Mouse (Mus musculus) forebrain, embryonic 11.5 days (tissue): ENCODE measurements around the gene Epas1. TPM values are rescaled to one million over a fixed set of nuclear protein-coding genes. Genes with fewer than 3 reads are reported as not detected.

Source experiments
- ATAC-seq: fragments of 200-750 bp; cut with Nextera tagmentation; replicated peaks from 2 replicates; pipeline ENCODE4 v1.8.0; 2017; ENCODE audit warnings: moderate TSS enrichment; ENCODE audit not compliant: low FRiP score
- DNase-seq: peaks from one replicate; pipeline ENCODE4 v3.0.0-alpha.2; 2017; ENCODE audit warnings: low spot score
- H3K27ac ChIP-seq: fragments of 300-500 bp; sonication (generic); 2 replicates; pipeline ENCODE4 v1.5.1; 2014; ENCODE audit warnings: low read depth, low read length
- H3K27me3 ChIP-seq: fragments of 300-500 bp; sonication (generic); 2 replicates; pipeline ENCODE4 v1.6.1; 2014; ENCODE audit warnings: mild to moderate bottlenecking, low read length, mixed read lengths; ENCODE audit not compliant: control insufficient read depth, insufficient read depth
- H3K36me3 ChIP-seq: fragments of 300-500 bp; sonication (generic); 2 replicates; pipeline ENCODE4 v1.6.1; 2014; ENCODE audit warnings: mild to moderate bottlenecking, low read length, moderate library complexity, mixed read lengths; ENCODE audit not compliant: control insufficient read depth, insufficient read depth
- H3K4me1 ChIP-seq: fragments of 300-500 bp; sonication (generic); replicated peaks from 2 replicates; pipeline ENCODE4 v1.6.1; 2014; ENCODE audit warnings: low read length, mixed read lengths; ENCODE audit not compliant: control insufficient read depth, insufficient read depth
- H3K4me2 ChIP-seq: fragments of 300-500 bp; sonication (generic); 2 replicates; pipeline ENCODE4 v1.6.1; 2014; ENCODE audit warnings: low read depth, mild to moderate bottlenecking, low read length, moderate library complexity, mixed read lengths; ENCODE audit not compliant: severe bottlenecking
- H3K4me3 ChIP-seq: fragments of 300-500 bp; sonication (generic); 2 replicates; pipeline ENCODE4 v1.5.1; 2014; ENCODE audit warnings: low read depth, low read length
- H3K9ac ChIP-seq: fragments of 300-500 bp; sonication (generic); 2 replicates; pipeline ENCODE4 v1.6.1; 2014; ENCODE audit warnings: low read length
- H3K9me3 ChIP-seq: fragments of 300-500 bp; sonication (generic); 2 replicates; pipeline ENCODE4 v1.6.1; 2016; ENCODE audit warnings: low read length, mixed read lengths; ENCODE audit not compliant: control insufficient read depth
- WGBS: fragments of 180-500 bp; shearing (Covaris S2); extraction: QIAGEN DNeasy Blood & Tissue Kit; methylation state at CpG from one replicate; pipeline ENCODE4 v1.1.7; 2014; 5-methylcytosine and 5-hydroxymethylcytosine counted together
- polyA plus RNA-seq: library from polyadenylated mRNA; unstranded; fragments of >200 nt; fragmentation: Nextera tagmentation; extraction: Ambion mirVana; gene quantifications from 2 replicates; pipeline ENCODE4 v1.2.1, GENCODE M21; 2014

The Epas1 gene
- polyA plus RNA-seq, 1 experiment from 2014 or later, result 6.9 TPM

DNA sequence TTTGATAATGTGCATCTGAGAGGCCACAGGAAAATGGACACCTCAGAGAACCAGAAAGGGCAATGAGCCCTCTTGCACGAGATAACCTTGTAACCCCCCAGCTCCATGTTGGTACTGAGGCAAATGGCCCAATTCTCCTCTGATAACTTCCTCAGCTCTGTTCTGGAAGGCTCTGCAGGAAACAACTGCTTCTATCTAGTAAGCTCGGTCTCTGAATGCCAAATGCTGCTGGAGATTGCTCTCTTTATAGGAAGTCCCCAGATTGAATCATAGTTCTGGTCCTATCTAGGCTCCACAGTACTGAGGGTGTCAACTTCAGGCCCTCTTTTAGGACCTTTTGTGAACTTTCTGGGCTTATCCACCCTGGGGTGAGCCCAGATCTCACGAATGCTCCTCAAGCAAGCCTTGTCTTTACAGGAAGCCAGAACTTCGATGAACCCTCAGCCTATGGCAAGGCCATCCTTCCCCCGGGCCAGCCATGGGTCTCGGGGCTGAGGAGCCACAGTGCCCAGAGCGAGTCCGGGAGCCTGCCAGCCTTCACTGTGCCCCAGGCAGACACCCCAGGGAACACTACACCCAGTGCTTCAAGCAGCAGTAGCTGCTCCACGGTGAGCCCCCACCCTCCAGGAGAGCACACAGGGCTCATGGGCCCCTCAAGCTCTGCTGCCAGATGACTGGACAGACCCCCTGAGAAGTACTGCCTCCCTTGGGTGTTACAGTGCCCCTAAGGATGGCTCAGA is 71.8 kb downstream of the Epas1 start:
- no peak overlapping the region for H3K27ac ChIP-seq
- H3K9ac ChIP-seq, result no peak overlapping the region
- H3K27me3 ChIP-seq, result no peaks in the 10 kb centered on the region
- no peaks in the 10 kb centered on the region for H3K36me3 ChIP-seq
- DNase-seq (peak; percentile 27), ATAC-seq (no peak)
- H3K4me2 ChIP-seq, result no peak overlapping the region
- WGBS, result 90% methylated on average over 9 of the region's 9 CpGs
- no peak overlapping the region for H3K4me3 ChIP-seq
- no peaks in the 10 kb centered on the region for H3K4me1 ChIP-seq
- H3K9me3 ChIP-seq, result no peaks in the 10 kb centered on the region

DNA sequence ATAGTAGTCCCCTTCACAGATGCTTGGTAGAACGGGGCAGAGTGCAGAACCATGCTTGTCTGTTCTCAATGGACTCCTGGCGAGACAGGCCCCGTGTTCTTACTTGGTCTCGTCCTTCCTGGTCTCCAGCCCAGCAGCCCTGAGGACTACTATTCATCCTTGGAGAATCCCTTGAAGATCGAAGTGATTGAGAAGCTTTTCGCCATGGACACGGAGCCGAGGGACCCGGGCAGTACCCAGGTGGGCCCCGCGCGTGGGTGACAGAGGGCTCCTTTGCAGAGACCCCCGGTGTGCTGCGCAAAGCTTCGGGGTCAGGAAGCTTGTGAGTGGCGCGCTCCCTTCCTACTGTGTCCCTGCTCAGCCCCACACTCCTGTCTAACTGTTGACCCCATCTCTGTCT is 72.9 kb downstream of the Epas1 start:
- no peak for ATAC-seq
- no peak overlapping the region for H3K4me3 ChIP-seq
- no peak overlapping the region for H3K27ac ChIP-seq
- WGBS, result 94% methylated on average over 17 of the region's 17 CpGs
- H3K4me1 ChIP-seq, result no peaks in the 10 kb centered on the region
- H3K36me3 ChIP-seq, result no peaks in the 10 kb centered on the region
- H3K27me3 ChIP-seq, result no peaks in the 10 kb centered on the region
- DNase-seq, result peak; percentile 44
- H3K9ac ChIP-seq, result no peak overlapping the region
- H3K4me2 ChIP-seq, result no peak overlapping the region
- no peaks in the 10 kb centered on the region for H3K9me3 ChIP-seq

DNA sequence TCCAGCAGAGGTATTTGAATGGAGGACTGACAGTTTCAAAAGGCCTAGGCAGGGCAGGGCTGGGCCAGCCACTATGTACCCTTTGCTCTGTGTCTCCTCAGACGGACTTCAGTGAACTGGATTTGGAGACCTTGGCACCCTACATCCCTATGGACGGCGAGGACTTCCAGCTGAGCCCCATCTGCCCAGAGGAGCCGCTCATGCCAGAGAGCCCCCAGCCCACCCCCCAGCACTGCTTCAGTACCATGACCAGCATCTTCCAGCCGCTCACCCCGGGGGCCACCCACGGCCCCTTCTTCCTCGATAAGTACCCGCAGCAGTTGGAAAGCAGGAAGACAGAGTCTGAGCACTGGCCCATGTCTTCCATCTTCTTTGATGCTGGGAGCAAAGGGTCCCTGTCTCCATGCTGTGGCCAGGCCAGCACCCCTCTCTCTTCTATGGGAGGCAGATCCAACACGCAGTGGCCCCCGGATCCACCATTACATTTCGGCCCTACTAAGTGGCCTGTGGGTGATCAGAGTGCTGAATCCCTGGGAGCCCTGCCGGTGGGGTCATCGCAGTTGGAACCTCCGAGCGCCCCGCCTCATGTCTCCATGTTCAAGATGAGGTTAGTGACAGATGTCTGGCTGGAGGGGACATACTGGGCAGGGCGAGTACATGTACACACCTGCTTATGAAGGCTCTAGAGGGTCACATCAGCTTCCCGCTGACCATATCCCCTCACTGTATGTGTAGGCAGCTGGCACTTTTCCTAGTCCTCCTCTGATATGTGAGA is 74.1 kb downstream of the Epas1 start:
- 92% methylated on average over 19 of the region's 19 CpGs for WGBS
- H3K27ac ChIP-seq, result no peak overlapping the region

DNA sequence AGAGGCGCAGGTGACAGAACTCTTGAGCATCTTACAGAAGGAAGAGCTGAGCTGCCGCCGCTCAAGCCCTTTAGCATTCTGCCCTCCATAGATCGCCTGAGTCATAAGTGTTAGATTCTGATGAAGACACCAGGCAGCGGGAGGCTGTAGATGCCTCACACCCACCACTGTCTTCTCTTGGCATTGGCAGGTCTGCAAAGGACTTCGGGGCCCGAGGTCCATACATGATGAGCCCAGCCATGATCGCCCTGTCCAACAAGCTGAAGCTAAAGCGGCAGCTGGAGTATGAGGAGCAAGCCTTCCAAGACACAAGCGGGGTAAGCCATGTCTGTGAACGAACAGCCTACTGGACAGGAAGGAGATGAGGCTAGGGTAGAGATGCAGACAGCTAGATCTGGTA is 75.0 kb downstream of the Epas1 start:
- no peaks in the 10 kb centered on the region for H3K4me1 ChIP-seq
- no peak overlapping the region for H3K4me2 ChIP-seq
- WGBS, result 93% methylated on average over 11 of the region's 11 CpGs
- no peak for ATAC-seq
- H3K36me3 ChIP-seq, result no peaks in the 10 kb centered on the region
- no peak overlapping the region for H3K27ac ChIP-seq
- no peak overlapping the region for H3K4me3 ChIP-seq
- DNase-seq, result no peak
- no peaks in the 10 kb centered on the region for H3K27me3 ChIP-seq
- H3K9me3 ChIP-seq, result no peaks in the 10 kb centered on the region
- no peak overlapping the region for H3K9ac ChIP-seq

More for the DNA sequence above, 74.1 kb downstream of the Epas1 start:
- Histone ChIP-seq H3K9me3 (no peaks in the 10 kb centered on the region), H3K4me3 (no peak overlapping the region), H3K4me1 (no peaks in the 10 kb centered on the region), H3K9ac (no peak overlapping the region), H3K27me3 (no peaks in the 10 kb centered on the region), H3K36me3 (no peaks in the 10 kb centered on the region), H3K4me2 (no peak overlapping the region)
- DNase-seq (no peak), ATAC-seq (no peak)

DNA sequence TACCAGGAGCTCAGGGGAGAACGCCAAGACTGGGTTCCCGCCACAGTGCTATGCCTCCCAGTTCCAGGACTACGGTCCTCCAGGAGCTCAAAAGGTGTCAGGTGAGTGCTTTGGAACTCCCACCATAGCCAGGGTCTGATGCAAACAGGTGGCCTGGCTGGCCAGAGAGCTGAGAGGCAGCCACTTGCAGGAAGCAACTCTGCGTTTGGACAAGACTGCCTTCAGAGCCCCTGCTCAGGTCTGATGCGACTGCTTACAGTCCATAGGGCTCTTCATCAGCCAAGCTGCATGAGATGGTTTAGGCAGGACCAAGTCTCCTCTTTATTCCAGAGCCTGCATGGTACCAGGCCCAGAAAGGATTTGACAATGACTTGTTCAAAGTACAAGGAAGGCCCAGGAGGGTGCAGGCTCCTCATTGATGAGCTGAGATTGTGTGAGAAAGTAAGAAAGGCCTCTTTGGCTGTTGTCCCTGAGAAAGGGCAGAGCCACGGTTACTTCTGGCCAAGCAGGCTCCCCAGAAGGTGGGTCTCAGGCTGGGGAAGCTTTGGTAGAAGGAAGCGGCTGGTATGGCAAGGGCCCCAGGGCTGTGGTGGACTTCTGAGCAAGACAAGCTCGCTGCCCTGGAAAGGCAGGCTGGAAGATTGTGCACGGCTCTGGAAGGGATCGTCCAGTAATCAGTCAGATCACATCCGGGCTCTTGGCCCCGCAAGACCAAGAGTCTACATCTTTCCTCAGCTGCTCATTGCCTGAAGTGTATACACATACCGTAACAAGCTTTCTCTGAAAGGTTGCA is 76.1 kb downstream of the Epas1 start:
- Histone ChIP-seq H3K27ac (no peak overlapping the region), H3K9me3 (no peaks in the 10 kb centered on the region), H3K27me3 (no peaks in the 10 kb centered on the region), H3K4me1 (no peaks in the 10 kb centered on the region), H3K36me3 (no peaks in the 10 kb centered on the region), H3K9ac (no peak overlapping the region), H3K4me2 (no peak overlapping the region), H3K4me3 (no peak overlapping the region)
- no peak for DNase-seq
- ATAC-seq, result no peak
- WGBS, result 89% methylated on average over 13 of the region's 13 CpGs

DNA sequence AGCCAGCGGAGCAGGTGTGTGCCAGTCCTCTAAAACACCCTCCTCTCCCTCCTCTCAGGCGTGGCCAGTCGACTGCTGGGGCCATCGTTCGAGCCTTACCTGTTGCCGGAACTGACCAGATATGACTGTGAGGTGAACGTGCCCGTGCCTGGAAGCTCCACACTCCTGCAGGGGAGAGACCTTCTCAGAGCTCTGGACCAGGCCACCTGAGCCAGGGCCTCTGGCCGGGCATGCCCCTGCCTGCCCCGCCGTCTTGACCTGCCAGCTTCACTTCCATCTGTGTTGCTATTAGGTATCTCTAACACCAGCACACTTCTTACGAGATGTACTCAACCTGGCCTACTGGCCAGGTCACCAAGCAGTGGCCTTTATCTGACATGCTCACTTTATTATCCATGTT is 77.4 kb downstream of the Epas1 start:
- Histone ChIP-seq H3K27me3 (no peaks in the 10 kb centered on the region), H3K9ac (no peak overlapping the region), H3K4me3 (no peak overlapping the region), H3K4me1 (no peaks in the 10 kb centered on the region), H3K9me3 (no peaks in the 10 kb centered on the region), H3K36me3 (no peaks in the 10 kb centered on the region), H3K27ac (no peak overlapping the region), H3K4me2 (no peak overlapping the region)
- WGBS, result 89% methylated on average over 12 of the region's 12 CpGs
- ATAC-seq, result no peak
- no peak for DNase-seq

DNA sequence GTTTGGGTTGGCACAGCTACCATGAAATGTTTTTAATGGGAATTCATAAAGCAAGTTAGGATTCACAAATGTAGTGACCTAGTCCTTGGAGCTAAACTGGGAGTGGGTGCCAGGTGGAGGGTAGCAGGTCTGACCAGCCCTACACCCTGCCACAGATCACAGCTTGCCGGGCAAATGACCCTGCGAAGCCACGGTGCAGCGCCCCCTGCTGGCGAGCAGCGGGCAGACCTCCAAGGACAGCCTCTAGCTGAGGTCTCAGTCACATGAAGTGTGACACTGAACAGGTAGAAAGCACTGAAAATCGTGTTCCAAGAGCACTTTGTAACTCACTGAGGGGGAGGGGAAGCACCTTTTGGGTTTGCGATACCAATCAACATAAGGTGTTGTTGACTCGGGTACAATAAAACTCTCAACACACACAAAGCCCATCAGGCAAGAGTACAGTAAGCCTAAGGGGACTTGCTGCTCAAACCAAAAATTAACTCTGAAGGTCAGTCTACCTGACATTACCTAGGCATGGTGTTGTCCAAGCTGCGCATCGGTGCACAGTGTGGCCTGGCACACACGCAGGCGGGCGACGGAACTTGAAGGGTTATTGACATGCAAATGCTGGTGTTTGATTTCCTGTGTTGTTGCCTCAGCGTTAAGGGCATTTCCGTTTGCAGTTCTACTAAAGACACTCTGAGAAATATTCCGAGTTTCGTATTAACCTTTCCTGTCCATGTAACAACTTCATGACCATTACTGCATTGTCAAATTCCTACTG is 79.2 kb downstream of the Epas1 start:
- Histone ChIP-seq H3K9me3 (no peaks in the 10 kb centered on the region), H3K9ac (no peak overlapping the region), H3K36me3 (no peaks in the 10 kb centered on the region), H3K27me3 (no peaks in the 10 kb centered on the region), H3K4me2 (no peak overlapping the region), H3K27ac (no peak overlapping the region), H3K4me1 (no peaks in the 10 kb centered on the region), H3K4me3 (no peak overlapping the region)
- DNase-seq (peak; percentile 67), ATAC-seq (no peak)
- 71% methylated on average over 19 of the region's 19 CpGs for WGBS

DNA sequence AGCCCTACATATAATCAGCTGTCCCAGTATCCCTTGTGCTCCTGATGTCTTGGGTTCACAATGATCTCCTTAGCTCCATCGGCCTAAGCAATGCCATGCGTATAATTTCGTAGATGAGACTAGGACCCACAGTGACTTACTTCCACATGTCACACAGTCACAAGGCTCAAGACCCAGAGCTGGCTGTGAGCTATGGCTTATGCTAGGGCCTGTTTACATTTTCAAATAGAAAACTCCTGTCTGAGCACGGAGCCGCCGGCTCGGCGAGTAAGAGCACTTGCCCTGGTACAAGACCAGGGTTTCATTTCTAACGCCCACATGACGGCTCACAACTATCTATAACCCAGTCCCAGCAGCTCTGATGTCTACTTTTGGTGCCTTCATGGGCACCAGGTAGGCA is 80.4 kb downstream of the Epas1 start:
- DNase-seq (no peak), ATAC-seq (no peak)
- no peak overlapping the region for H3K4me3 ChIP-seq
- no peak overlapping the region for H3K4me2 ChIP-seq
- no peaks in the 10 kb centered on the region for H3K36me3 ChIP-seq
- H3K4me1 ChIP-seq, result no peaks in the 10 kb centered on the region
- H3K27me3 ChIP-seq, result no peaks in the 10 kb centered on the region
- H3K9ac ChIP-seq, result no peak overlapping the region
- no peak overlapping the region for H3K27ac ChIP-seq
- 91% methylated on average over 10 of the region's 10 CpGs for WGBS
- no peaks in the 10 kb centered on the region for H3K9me3 ChIP-seq
